In the genomic region with DNA sequence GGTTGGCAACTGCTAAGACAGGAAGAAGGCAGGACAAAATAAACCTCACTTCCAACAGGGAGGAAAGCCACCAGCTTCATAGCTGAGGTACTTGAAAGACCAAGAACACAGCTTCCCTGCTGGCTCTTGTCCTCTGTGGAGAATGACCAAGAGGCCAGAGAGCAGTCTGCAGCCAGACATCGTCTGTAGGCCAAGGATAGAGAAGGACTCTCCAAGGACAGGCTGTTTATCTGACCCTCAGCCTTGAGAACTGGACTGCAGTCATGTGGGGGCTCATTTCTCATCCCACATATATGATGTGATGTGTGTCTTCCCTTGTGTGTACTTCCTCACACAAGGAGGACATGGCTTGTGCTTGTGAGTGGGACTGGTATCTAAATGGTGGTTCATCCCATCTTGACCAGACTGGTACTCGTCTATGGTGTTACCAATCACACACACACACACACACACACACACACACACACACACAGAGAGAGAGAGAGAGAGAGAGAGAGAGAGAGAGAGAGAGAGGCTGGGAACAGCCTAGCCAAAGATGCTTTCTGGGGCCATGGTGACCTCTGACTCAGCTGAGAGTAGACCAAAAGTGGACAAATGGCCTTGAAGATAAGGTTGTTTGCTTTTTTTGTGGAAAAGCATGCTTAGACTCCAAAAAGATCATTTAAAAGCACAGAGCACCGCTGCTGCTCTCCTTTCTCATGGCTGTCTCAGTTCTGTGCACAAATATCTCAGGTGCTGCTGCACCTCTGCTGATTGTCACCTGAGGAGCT, we compare ENCODE assay signal across 31 mouse cellular contexts. TPM values are rescaled to one million over a fixed set of nuclear protein-coding genes. Genes with fewer than 3 reads are reported as not detected.
DNase-seq lines count a peak whose midpoint lies in the region; ATAC-seq and TF ChIP-seq lines count a peak whose summit lies in the region.
"Had no signal": no experiment of that assay in that cellular context is flagged by ENCODE, and none has a peak within 500 bp of the region (broad histone marks: within the 10 kb centered on the region; RNA-seq: fewer than 3 reads in every experiment).

No protein-coding gene starts in this region.

- ATAC-seq in kidney, embryonic 16.5 days (ENCODE audit: low FRiP score, low TSS enrichment) = no peak
- ATAC-seq: activated CD4-positive, CD25-positive, alpha-beta regulatory T cell, adult 4 months; forebrain, embryonic 13.5 days; hindbrain, postnatal 0 days; intestine, embryonic 15.5 days; liver, embryonic 12.5 days; liver, postnatal 0 days; midbrain, embryonic 16.5 days had no signal

- H3K36me3 ChIP-seq in kidney, embryonic 16.5 days (ENCODE audit: insufficient read depth, low read length) = no peaks in the 10 kb centered on the region
- H3K36me3 ChIP-seq: embryonic facial prominence, embryonic 10.5 days; embryonic facial prominence, embryonic 15.5 days; intestine, embryonic 15.5 days; limb, embryonic 12.5 days; liver, embryonic 12.5 days had no signal

- no peak overlapping the region for H3K9ac ChIP-seq in kidney, embryonic 16.5 days (replicated peaks; ENCODE audit: low read length)
- H3K9ac ChIP-seq: embryonic facial prominence, embryonic 15.5 days; forebrain, embryonic 13.5 days; intestine, embryonic 15.5 days; limb, embryonic 12.5 days; liver, embryonic 12.5 days; liver, postnatal 0 days had no signal

- DNase-seq in layer of hippocampus, adult 2 months (ENCODE audit: low spot score in 2 of 2) = no peak
- no peak for DNase-seq in layer of hippocampus, postnatal 14 days (ENCODE audit: low spot score in 2 of 2)
- DNase-seq in adrenal gland, adult 8-10 months = peak; percentile 50
- DNase-seq in adrenal gland, postnatal 14 days = peak; percentile 40
- DNase-seq in testis, postnatal 14 days (ENCODE audit: low spot score) = peak; percentile 58
- DNase-seq in kidney, adult 8-10 months = no peak
- DNase-seq: cerebellum, adult 18-20 months; cerebellum, postnatal 10 days; gastrocnemius, postnatal 36 days; heart, adult 2 months; heart, postnatal 14 days; kidney, adult 2 months; kidney, postnatal 10 days; layer of hippocampus, adult 9-11 months; liver, postnatal 0 days; lung, postnatal 36 days; right cerebral cortex, postnatal 4 days had no signal

- peak overlapping the region; percentile 32; the same call in 1 of the 2 replicates for H3K27ac ChIP-seq in layer of hippocampus, adult 2 months
- no peak overlapping the region for H3K27ac ChIP-seq in kidney, embryonic 16.5 days (ENCODE audit: low read length)
- H3K27ac ChIP-seq: embryonic facial prominence, embryonic 10.5 days; embryonic facial prominence, embryonic 15.5 days; forebrain, embryonic 13.5 days; heart, adult 2 months; hindbrain, postnatal 0 days; intestine, embryonic 15.5 days; limb, embryonic 12.5 days; liver, embryonic 12.5 days; stomach, postnatal 0 days had no signal

- no peak overlapping the region for H3K4me3 ChIP-seq in layer of hippocampus, adult 2 months
- no peak overlapping the region for H3K4me3 ChIP-seq in kidney, embryonic 16.5 days (ENCODE audit: low read length)
- H3K4me3 ChIP-seq: embryonic facial prominence, embryonic 10.5 days; embryonic facial prominence, embryonic 15.5 days; forebrain, embryonic 13.5 days; heart, adult 2 months; intestine, embryonic 15.5 days; limb, embryonic 12.5 days; liver, embryonic 12.5 days had no signal

- H3K4me1 ChIP-seq in kidney, embryonic 16.5 days (ENCODE audit: insufficient read depth, low read length) = peaks cover 26% of the 10 kb centered on the region

- no peak overlapping the region for H3K4me2 ChIP-seq in kidney, embryonic 16.5 days (replicated peaks; ENCODE audit: low read depth, low read length)
- H3K4me2 ChIP-seq: embryonic facial prominence, embryonic 15.5 days; forebrain, embryonic 13.5 days; intestine, embryonic 15.5 days; limb, embryonic 12.5 days; liver, embryonic 12.5 days; midbrain, embryonic 11.5 days had no signal

- no peak for TF ChIP-seq CTCF in layer of hippocampus, adult 2 months (conservative IDR thresholded peaks at IDR 0.05)

- WGBS in kidney, embryonic 16.5 days = 79% methylated on average over 3 of the region's 3 CpGs

- no peaks in the 10 kb centered on the region for H3K27me3 ChIP-seq in kidney, embryonic 16.5 days (ENCODE audit: insufficient read depth, low read length)
- H3K27me3 ChIP-seq: embryonic facial prominence, embryonic 15.5 days; forebrain, embryonic 13.5 days; intestine, embryonic 15.5 days; limb, embryonic 12.5 days had no signal

- no peaks in the 10 kb centered on the region for H3K9me3 ChIP-seq in kidney, embryonic 16.5 days (ENCODE audit: low read length)
- H3K9me3 ChIP-seq: embryonic facial prominence, embryonic 10.5 days; embryonic facial prominence, embryonic 15.5 days; forebrain, embryonic 13.5 days; intestine, embryonic 15.5 days; limb, embryonic 12.5 days; liver, embryonic 12.5 days had no signal

RNA-seq across cellular contexts. Expression of a gene that starts 18.0 kb away (rescaled TPM):
- 10 to 100 TPM; 28.3 to 32.0 TPM for total RNA-seq in layer of hippocampus, adult 2 months (2021)
- total RNA-seq in layer of hippocampus, postnatal 14 days (2021) = 10 to 100 TPM; 38.1 to 42.4 TPM
- 10 to 100 TPM; 15.0 to 25.1 (median 19.7) TPM for total RNA-seq in adrenal gland, adult 8-10 months (2022)
- total RNA-seq in adrenal gland, postnatal 14 days (2021) = 7.7 and 9.7 TPM in 2 replicates
- polyA plus RNA-seq in kidney, embryonic 16.5 days (2015; fragmentation: Nextera tagmentation; extraction: Ambion mirVana) = 7.7 and 9.1 TPM in 2 replicates
- total RNA-seq: CH12.LX; megakaryocyte, adult 5-6 weeks had no signal
- polyA plus RNA-seq: activated CD4-positive, CD25-positive, alpha-beta regulatory T cell, adult 4 months had no signal

Comparison
In these comparisons a context has a peak if more than half of its experiments do, and no peak if none do; other contexts are left out.
1. DNase-seq: peak in adrenal gland, adult 8-10 months (single experiment), adrenal gland, postnatal 14 days (single experiment) and testis, postnatal 14 days (single experiment); none in layer of hippocampus, adult 2 months (0 of 2), layer of hippocampus, postnatal 14 days (0 of 2) and kidney, adult 8-10 months (0 of 2).